Mouse (Mus musculus) liver, postnatal 0 days (tissue): ENCODE results near the gene Hoxb2.

Experiments
- CTCF ChIP-seq: sonication (generic); IDR thresholded peaks from 2 replicates; pipeline ENCODE4 v1.5.1; 2016; ENCODE audit warnings: antibody characterized with exemption, low read depth
- EP300 ChIP-seq: IDR thresholded peaks from 2 replicates; pipeline ENCODE4 v1.6.1; 2016; ENCODE audit warnings: antibody characterized with exemption, low read depth, mild to moderate bottlenecking

- TF ChIP-seq CTCF (no peak), EP300 (no peak)
These were observed 15.3 kb upstream of the Hoxb2 start for GRCm38 (mm10) chr11:96334998-96335397.
